ENCODE assay signal across 12 mouse cellular contexts in the genomic region with DNA sequence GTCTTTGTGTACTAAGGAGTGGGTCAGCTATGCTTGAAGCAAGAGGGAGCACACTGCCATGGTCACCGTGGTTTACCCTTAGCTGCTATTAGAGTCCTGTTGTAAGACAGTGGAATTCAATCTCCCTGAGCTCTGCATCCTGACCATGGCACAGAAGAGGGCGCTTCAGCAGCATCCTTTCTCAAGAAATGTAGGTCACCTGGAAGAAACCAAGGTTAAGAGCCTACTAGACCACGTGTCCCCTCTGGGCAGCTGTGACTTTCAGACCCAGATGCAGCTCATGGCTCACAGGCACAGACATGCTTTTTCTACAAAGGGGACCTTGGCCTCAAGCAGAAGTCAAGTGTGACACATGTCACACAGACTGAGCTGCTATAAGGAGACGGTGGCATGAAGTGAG. TPM values are rescaled to one million over a fixed set of nuclear protein-coding genes. Genes with fewer than 3 reads are reported as not detected.
DNase-seq lines count a peak whose midpoint lies in the region; ATAC-seq and TF ChIP-seq lines count a peak whose summit lies in the region.
"Had no signal": no experiment of that assay in that cellular context is flagged by ENCODE, and none has a peak within 500 bp of the region (broad histone marks: within the 10 kb centered on the region; RNA-seq: fewer than 3 reads in every experiment).

No protein-coding gene starts in this region.

- H3K36me3 ChIP-seq in kidney, adult 2 months (ENCODE audit: control insufficient read depth, insufficient read depth, low read length): no peaks in the 10 kb centered on the region
- H3K36me3 ChIP-seq in forebrain, embryonic 16.5 days (ENCODE audit: control insufficient read depth, insufficient read depth): no peaks in the 10 kb centered on the region

- 0 out of 2 replicates have a peak, but pooled peaks have one; percentile 17 for TF ChIP-seq CTCF in kidney, adult 2 months (conservative IDR thresholded peaks at IDR 0.05; ENCODE audit: insufficient read depth, insufficient read length, low read depth, low read length)

- 56% methylated on average over 4 of the region's 4 CpGs for WGBS in kidney, adult 2 months
- 71% methylated on average over 4 of the region's 4 CpGs for WGBS in forebrain, embryonic 16.5 days

- peak; percentile 21 to 23 for DNase-seq in cerebellum, adult 18-20 months
- no peak for DNase-seq in cerebellum, postnatal 4 days (ENCODE audit: low spot score in 2 of 2)
- DNase-seq in kidney, adult 2 months: peak; percentile 22
- DNase-seq in kidney, adult 18-20 months: no peak
- DNase-seq in adrenal gland, postnatal 10 days: peak; percentile 19
- DNase-seq in thymus, postnatal 0 days (ENCODE audit: low spot score): peak; percentile 56
- no peak for DNase-seq in layer of hippocampus, adult 11-12 months (ENCODE audit: low spot score)
- DNase-seq: B cell, adult 2 months; heart, postnatal 36 days; left cerebral cortex, postnatal 4 days had no signal

- H3K4me1 ChIP-seq in kidney, adult 2 months (ENCODE audit: control insufficient read depth, insufficient read depth, low read length): no peaks in the 10 kb centered on the region
- H3K4me1 ChIP-seq in forebrain, embryonic 16.5 days (replicated peaks; ENCODE audit: control insufficient read depth, insufficient read depth, low read length): no peaks in the 10 kb centered on the region

- ATAC-seq in forebrain, embryonic 16.5 days: no peak
- ATAC-seq: Patski had no signal

- H3K9ac ChIP-seq in forebrain, embryonic 16.5 days (replicated peaks; ENCODE audit: low read depth, low read length): no peak overlapping the region

- no peak overlapping the region for H3K27ac ChIP-seq in kidney, adult 2 months (ENCODE audit: insufficient read depth, low read depth, low read length)
- no peak overlapping the region for H3K27ac ChIP-seq in forebrain, embryonic 16.5 days (ENCODE audit: low read length)

- H3K27me3 ChIP-seq in kidney, adult 2 months (replicated peaks; ENCODE audit: control insufficient read depth, insufficient read depth, low read length): no peaks in the 10 kb centered on the region
- H3K27me3 ChIP-seq in forebrain, embryonic 16.5 days (replicated peaks; ENCODE audit: control insufficient read depth, insufficient read depth, low read length): no peaks in the 10 kb centered on the region

- TF ChIP-seq POLR2A in kidney, adult 2 months (IDR thresholded peaks at IDR 0.05; ENCODE audit: low read depth, low read length): no peak

- no peaks in the 10 kb centered on the region for H3K9me3 ChIP-seq in forebrain, embryonic 16.5 days (ENCODE audit: control insufficient read depth, low read length)

- no peak overlapping the region for H3K4me2 ChIP-seq in forebrain, embryonic 16.5 days (ENCODE audit: low read length)

- H3K4me3 ChIP-seq in kidney, adult 2 months (ENCODE audit: insufficient read depth, low read depth, low read length): no peak overlapping the region
- no peak overlapping the region for H3K4me3 ChIP-seq in forebrain, embryonic 16.5 days (replicated peaks; ENCODE audit: low read length)

RNA-seq across cellular contexts. Expression of gene Rps6ka2, which starts 27.5 kb away (rescaled TPM):
- polyA plus RNA-seq in kidney, adult 2 months (2012; rRNA removed): 5.3 and 5.5 TPM in 2 replicates
- 10 to 100 TPM; 12.9 to 23.2 TPM for total RNA-seq in adrenal gland, postnatal 10 days (2021)
- polyA plus RNA-seq in thymus, postnatal 0 days (2015; fragmentation: Nextera tagmentation; extraction: Ambion mirVana): 1.5 and 2.1 TPM in 2 replicates
- 23.8 and 24.0 TPM in 2 replicates for polyA plus RNA-seq in forebrain, embryonic 16.5 days (2015; fragmentation: Nextera tagmentation; extraction: Ambion mirVana)

Comparison
In these comparisons a context has a peak if more than half of its experiments do, and no peak if none do; other contexts are left out.
1. DNase-seq: peak in cerebellum, adult 18-20 months (2 of 2), kidney, adult 2 months (single experiment), adrenal gland, postnatal 10 days (single experiment) and thymus, postnatal 0 days (single experiment); none in cerebellum, postnatal 4 days (0 of 2), kidney, adult 18-20 months (single experiment) and layer of hippocampus, adult 11-12 months (single experiment).